In genomic region chr11:88998406-88998805, GRCm38 (mm10) we compare ENCODE assay signal across 1 mouse cellular context.
TF ChIP-seq lines count a peak whose summit lies in the region.

No protein-coding gene starts in this region.

TF ChIP-seq in CH12.LX, 34 proteins besides CTCF, POLR2A, EP300 and RAD21:
- TF ChIP-seq PAX5 (IDR thresholded peaks at IDR 0.05; ENCODE audit: low read length) (no peak), BHLHE40 (IDR thresholded peaks at IDR 0.05; ENCODE audit: low read depth, low read length) (no peak), SIN3A (IDR thresholded peaks at IDR 0.05; ENCODE audit: low read length) (no peak), MAFK (IDR thresholded peaks at IDR 0.05; ENCODE audit: insufficient replicate concordance, low read length) (no peak), NRF1 (IDR thresholded peaks at IDR 0.05; ENCODE audit: low read depth, low read length) (no peak), MYC (IDR thresholded peaks at IDR 0.05; ENCODE audit: low read depth, low read length) (no peak), TBP (conservative IDR thresholded peaks at IDR 0.05; ENCODE audit: low read depth, low read length) (no peak), MAZ (IDR thresholded peaks at IDR 0.05; ENCODE audit: low read depth, low read length) (no peak)
